Mouse (Mus musculus) myocyte (in vitro differentiated cells): ENCODE measurements at regions not wholly inside any gene's neighbourhood (a gene's known extent, or its start where the extent isn't known, plus 50 kb on each side); places are given as distances from the start of the nearest gene placed in this dataset.

ENCODE experiments used
- H3K27me3 ChIP-seq: one replicate; pipeline ENCODE4 v1.6.1; 2011; ENCODE audit not compliant: control insufficient read depth, insufficient read depth, insufficient read length
- H3K36me3 ChIP-seq: one replicate; pipeline ENCODE4 v1.6.1; 2011; ENCODE audit not compliant: control insufficient read depth, insufficient read depth
- H3K4me2 ChIP-seq: one replicate; pipeline ENCODE4 v1.6.1; 2011; ENCODE audit warnings: low read depth, control low read depth
- H3K4me3 ChIP-seq: one replicate; pipeline ENCODE4 v1.5.1; 2011; ENCODE audit warnings: mild to moderate bottlenecking, control low read depth, moderate library complexity
- H3K79me2 ChIP-seq: one replicate; pipeline ENCODE4 v1.6.1; 2011; ENCODE audit not compliant: control insufficient read depth, insufficient read depth
- H3ac ChIP-seq: one replicate; pipeline ENCODE4 v1.6.1; 2011; ENCODE audit not compliant: control insufficient read depth, insufficient read length
- CEBPB ChIP-seq: IDR thresholded peaks from 2 replicates; pipeline ENCODE4 v1.6.1; 2011; ENCODE audit warnings: mild to moderate bottlenecking, moderate library complexity; ENCODE audit not compliant: poor library complexity, insufficient read depth, severe bottlenecking
- E2F4 ChIP-seq: IDR thresholded peaks from one replicate; pipeline ENCODE4 v1.6.1; 2011; ENCODE audit warnings: mild to moderate bottlenecking, control low read depth, moderate library complexity; ENCODE audit not compliant: insufficient read depth
- MAX ChIP-seq: IDR thresholded peaks from one replicate; pipeline ENCODE4 v1.6.1; 2011; ENCODE audit warnings: low read depth, mild to moderate bottlenecking, control low read depth
- MYOD1 ChIP-seq, 3 experiments: IDR thresholded peaks; one replicate each; pipeline ENCODE4 v1.6.1; 2011; ENCODE audit warnings: control low read depth in 2 of 3, low read depth in 2 of 3, mild to moderate bottlenecking in 2 of 3, moderate library complexity in 1 of 3; ENCODE audit not compliant: insufficient read length in 2 of 3, control insufficient read depth in 1 of 3
- MYOG ChIP-seq, 3 experiments: IDR thresholded peaks; one replicate each; pipeline ENCODE4 v1.6.1; 2011; ENCODE audit warnings: control low read depth in 2 of 3, low read depth in 2 of 3, mild to moderate bottlenecking in 2 of 3; ENCODE audit not compliant: insufficient read length in 2 of 3, control insufficient read depth in 1 of 3, insufficient read depth in 1 of 3
- POLR2A ChIP-seq: IDR thresholded peaks from one replicate; pipeline ENCODE4 v1.6.1; 2011; ENCODE audit warnings: low read depth, mild to moderate bottlenecking, control low read depth, moderate library complexity; ENCODE audit not compliant: insufficient read length
- POLR2AphosphoS2 ChIP-seq: IDR thresholded peaks from one replicate; pipeline ENCODE4 v1.6.1; 2011; ENCODE audit warnings: low read depth, control low read depth; ENCODE audit not compliant: insufficient read length
- REST ChIP-seq: IDR thresholded peaks from one replicate; pipeline ENCODE4 v1.6.1; 2011; ENCODE audit warnings: mild to moderate bottlenecking, control low read depth, moderate library complexity; ENCODE audit not compliant: insufficient read depth, insufficient read length
- SRF ChIP-seq: IDR thresholded peaks from one replicate; pipeline ENCODE4 v1.6.1; 2011; ENCODE audit warnings: low read depth; ENCODE audit not compliant: control insufficient read depth, insufficient read length
- TCF12 ChIP-seq: IDR thresholded peaks from one replicate; pipeline ENCODE4 v1.6.1; 2011; ENCODE audit warnings: mild to moderate bottlenecking, control low read depth; ENCODE audit not compliant: poor library complexity, insufficient read depth, severe bottlenecking
- TCF3 ChIP-seq: IDR thresholded peaks from one replicate; pipeline ENCODE4 v1.6.1; 2011; ENCODE audit warnings: low read depth, control low read depth; ENCODE audit not compliant: insufficient read length
- USF1 ChIP-seq: IDR thresholded peaks from one replicate; pipeline ENCODE4 v1.6.1; 2011; ENCODE audit warnings: low read depth, mild to moderate bottlenecking, control low read depth, moderate library complexity

- Histone ChIP-seq H3ac (no peak overlapping the region), H3K4me3 (no peak overlapping the region), H3K36me3 (no peaks in the 10 kb centered on the region), H3K79me2 (no peaks in the 10 kb centered on the region), H3K27me3 (no peaks in the 10 kb centered on the region), H3K4me2 (no peak overlapping the region)
- TF ChIP-seq POLR2A: no peak
- TF ChIP-seq POLR2AphosphoS2: no peak
- TF ChIP-seq MAX: no peak
- TF ChIP-seq TCF12: no peak
These were observed 124.8 kb upstream of the Zmiz1 start for GRCm38 (mm10) chr14:25334186-25334585.

- no peaks in the 10 kb centered on the region for H3K36me3 ChIP-seq
- H3ac ChIP-seq: no peak overlapping the region
- no peaks in the 10 kb centered on the region for H3K79me2 ChIP-seq
- no peak overlapping the region for H3K4me3 ChIP-seq
- no peak overlapping the region for H3K4me2 ChIP-seq
- no peak for TF ChIP-seq MAX
- no peak for TF ChIP-seq POLR2A
- no peak for TF ChIP-seq CEBPB
- no peak for TF ChIP-seq POLR2AphosphoS2
- TF ChIP-seq E2F4: no peak
- TF ChIP-seq TCF12: no peak
- no peak for TF ChIP-seq REST
- TF ChIP-seq MYOG (IDR thresholded peaks at IDR 0.05; ENCODE audit: control insufficient read depth in 1 of 3, insufficient read depth in 1 of 3, insufficient read length in 2 of 3, low read depth in 2 of 3): no peak
- TF ChIP-seq USF1: no peak
- no peak for TF ChIP-seq MYOD1 (IDR thresholded peaks at IDR 0.05; ENCODE audit: control insufficient read depth in 1 of 3, insufficient read length in 2 of 3, low read depth in 2 of 3)
- TF ChIP-seq TCF3: no peak
- TF ChIP-seq SRF: no peak
- H3K27me3 ChIP-seq: no peaks in the 10 kb centered on the region
These were observed 122.1 kb upstream of the Zmiz1 start for GRCm38 (mm10) chr14:25336875-25337274.

GRCm38 (mm10) chr14:25338404-25339051 is 120.5 kb upstream of the Zmiz1 start:
- Histone ChIP-seq H3K4me2 (no peak overlapping the region), H3K4me3 (no peak overlapping the region), H3ac (no peak overlapping the region), H3K79me2 (no peaks in the 10 kb centered on the region), H3K36me3 (no peaks in the 10 kb centered on the region), H3K27me3 (no peaks in the 10 kb centered on the region)
- TF ChIP-seq SRF: no peak
- no peak for TF ChIP-seq MYOD1 (IDR thresholded peaks at IDR 0.05; ENCODE audit: control insufficient read depth in 1 of 3, insufficient read length in 2 of 3, low read depth in 2 of 3)
- no peak for TF ChIP-seq USF1
- no peak for TF ChIP-seq TCF3
- TF ChIP-seq MAX: no peak
- TF ChIP-seq MYOG (IDR thresholded peaks at IDR 0.05; ENCODE audit: control insufficient read depth in 1 of 3, insufficient read depth in 1 of 3, insufficient read length in 2 of 3, low read depth in 2 of 3): no peak
- no peak for TF ChIP-seq TCF12
- no peak for TF ChIP-seq POLR2AphosphoS2
- TF ChIP-seq POLR2A: no peak
- TF ChIP-seq CEBPB: no peak
- TF ChIP-seq E2F4: no peak
- TF ChIP-seq REST: no peak

- no peaks in the 10 kb centered on the region for H3K27me3 ChIP-seq
- no peaks in the 10 kb centered on the region for H3K79me2 ChIP-seq
- no peak overlapping the region for H3ac ChIP-seq
- no peak overlapping the region for H3K4me2 ChIP-seq
- TF ChIP-seq TCF3: no peak
- no peak for TF ChIP-seq MYOG (IDR thresholded peaks at IDR 0.05; ENCODE audit: control insufficient read depth in 1 of 3, insufficient read depth in 1 of 3, insufficient read length in 2 of 3, low read depth in 2 of 3)
- no peak for TF ChIP-seq REST
- TF ChIP-seq POLR2AphosphoS2: no peak
- no peak for TF ChIP-seq TCF12
- no peak for TF ChIP-seq SRF
- no peak for TF ChIP-seq MYOD1 (IDR thresholded peaks at IDR 0.05; ENCODE audit: control insufficient read depth in 1 of 3, insufficient read length in 2 of 3, low read depth in 2 of 3)
- no peak for TF ChIP-seq USF1
- no peak for TF ChIP-seq POLR2A
- no peak for TF ChIP-seq CEBPB
- TF ChIP-seq MAX: no peak
- TF ChIP-seq E2F4: no peak
- no peak overlapping the region for H3K4me3 ChIP-seq
- H3K36me3 ChIP-seq: no peaks in the 10 kb centered on the region
These were observed 118.1 kb upstream of the Zmiz1 start for GRCm38 (mm10) chr14:25340845-25341244.

GRCm38 (mm10) chr14:25341848-25342427 is 117.0 kb upstream of the Zmiz1 start:
- Histone ChIP-seq H3K4me3 (no peak overlapping the region), H3K36me3 (no peaks in the 10 kb centered on the region), H3ac (no peak overlapping the region), H3K27me3 (no peaks in the 10 kb centered on the region), H3K79me2 (no peaks in the 10 kb centered on the region), H3K4me2 (no peak overlapping the region)
- TF ChIP-seq CEBPB (no peak), E2F4 (no peak), MYOG (IDR thresholded peaks at IDR 0.05; ENCODE audit: control insufficient read depth in 1 of 3, insufficient read depth in 1 of 3, insufficient read length in 2 of 3, low read depth in 2 of 3) (no peak), POLR2A (no peak), USF1 (no peak), TCF3 (no peak)
